Mouse (Mus musculus) midbrain, embryonic 11.5 days (tissue): ENCODE measurements around the gene Dnah9. TPM values are rescaled to one million over a fixed set of nuclear protein-coding genes. Genes with fewer than 3 reads are reported as not detected.
A peak's percentile ranks its signal among the peaks of the same experiment; 100 is the strongest.

Experiments
- ATAC-seq: fragments of 200-750 bp; cut with Nextera tagmentation; 2 replicates; pipeline ENCODE4 v1.8.0; 2017; ENCODE audit warnings: moderate TSS enrichment, moderate library complexity; ENCODE audit not compliant: low FRiP score
- DNase-seq: peaks from one replicate; pipeline ENCODE4 v3.0.0; 2015; ENCODE audit warnings: low spot score; ENCODE audit errors: missing footprints
- H3K27ac ChIP-seq: fragments of 300-500 bp; sonication (generic); 2 replicates; pipeline ENCODE4 v1.5.1; 2014; ENCODE audit warnings: low read depth, low read length
- H3K27me3 ChIP-seq: fragments of 300-500 bp; sonication (generic); 2 replicates; pipeline ENCODE4 v1.6.1; 2014; ENCODE audit warnings: mild to moderate bottlenecking, low read length, moderate library complexity, mixed read lengths; ENCODE audit not compliant: control insufficient read depth, insufficient read depth
- H3K36me3 ChIP-seq: fragments of 300-500 bp; sonication (generic); 2 replicates; pipeline ENCODE4 v1.6.1; 2014; ENCODE audit warnings: mild to moderate bottlenecking, low read length, moderate library complexity, mixed read lengths; ENCODE audit not compliant: control insufficient read depth, insufficient read depth
- H3K4me1 ChIP-seq: fragments of 300-500 bp; sonication (generic); 2 replicates; pipeline ENCODE4 v1.6.1; 2014; ENCODE audit warnings: low read length; ENCODE audit not compliant: control insufficient read depth, insufficient read depth
- H3K4me2 ChIP-seq: fragments of 300-500 bp; sonication (generic); 2 replicates; pipeline ENCODE4 v1.6.1; 2014; ENCODE audit warnings: mild to moderate bottlenecking, moderate library complexity
- H3K4me3 ChIP-seq: fragments of 300-500 bp; sonication (generic); 2 replicates; pipeline ENCODE4 v1.5.1; 2014; ENCODE audit warnings: low read depth, low read length
- H3K9ac ChIP-seq: fragments of 300-500 bp; sonication (generic); 2 replicates; pipeline ENCODE4 v1.6.1; 2014; ENCODE audit warnings: low read length
- H3K9me3 ChIP-seq: fragments of 300-500 bp; sonication (generic); 2 replicates; pipeline ENCODE4 v1.6.1; 2016; ENCODE audit warnings: low read length; ENCODE audit not compliant: control insufficient read depth
- WGBS: fragments of 180-500 bp; shearing (Covaris S2); extraction: QIAGEN DNeasy Blood & Tissue Kit; methylation state at CpG from one replicate; pipeline ENCODE4 v1.1.7; 2014; 5-methylcytosine and 5-hydroxymethylcytosine counted together
- polyA plus RNA-seq: library from polyadenylated mRNA; unstranded; fragments of >200 nt; fragmentation: Nextera tagmentation; extraction: Ambion mirVana; gene quantifications from 2 replicates; pipeline ENCODE4 v1.2.1, GENCODE M21; 2014

Dnah9 gene
- polyA plus RNA-seq, 1 experiment from 2014 or later = 0.74 TPM

- H3K4me3 ChIP-seq = no peak overlapping the region
- no peak overlapping the region for H3K4me2 ChIP-seq
- H3K9ac ChIP-seq = no peak overlapping the region
- H3K27ac ChIP-seq = no peak overlapping the region
- no peaks in the 10 kb centered on the region for H3K36me3 ChIP-seq
- H3K4me1 ChIP-seq = no peaks in the 10 kb centered on the region
- DNase-seq (peak; percentile 87), ATAC-seq (no peak)
- 26% methylated on average over 3 of the region's 3 CpGs for WGBS
- H3K9me3 ChIP-seq = no peaks in the 10 kb centered on the region
- H3K27me3 ChIP-seq = no peaks in the 10 kb centered on the region
Measured at GRCm38 (mm10) chr11:66122017-66122416, 46.3 kb downstream of the Dnah9 start.

- no peak overlapping the region for H3K9ac ChIP-seq
- no peaks in the 10 kb centered on the region for H3K9me3 ChIP-seq
- no peak for ATAC-seq
- no peak overlapping the region for H3K4me3 ChIP-seq
- no peak for DNase-seq
- H3K36me3 ChIP-seq = no peaks in the 10 kb centered on the region
- no peaks in the 10 kb centered on the region for H3K27me3 ChIP-seq
- H3K4me2 ChIP-seq = no peak overlapping the region
- no peak overlapping the region for H3K27ac ChIP-seq
- no peaks in the 10 kb centered on the region for H3K4me1 ChIP-seq
- WGBS = 83% methylated on average over 7 of the region's 7 CpGs
Measured at GRCm38 (mm10) chr11:66083663-66084254, 84.6 kb downstream of the Dnah9 start.

GRCm38 (mm10) chr11:66072921-66073320 is 95.4 kb downstream of the Dnah9 start:
- no peak for ATAC-seq
- H3K4me2 ChIP-seq = no peak overlapping the region
- no peaks in the 10 kb centered on the region for H3K27me3 ChIP-seq
- no peaks in the 10 kb centered on the region for H3K4me1 ChIP-seq
- DNase-seq = no peak
- no peak overlapping the region for H3K4me3 ChIP-seq
- H3K9me3 ChIP-seq = no peaks in the 10 kb centered on the region
- H3K36me3 ChIP-seq = no peaks in the 10 kb centered on the region
- H3K9ac ChIP-seq = no peak overlapping the region
- no peak overlapping the region for H3K27ac ChIP-seq
- 82% methylated on average over 5 of the region's 5 CpGs for WGBS

- ATAC-seq (no peak), DNase-seq (no peak)
- Histone ChIP-seq H3K4me1 (no peaks in the 10 kb centered on the region), H3K36me3 (no peaks in the 10 kb centered on the region), H3K4me2 (no peak overlapping the region), H3K9ac (no peak overlapping the region), H3K27ac (no peak overlapping the region), H3K9me3 (no peaks in the 10 kb centered on the region), H3K27me3 (no peaks in the 10 kb centered on the region), H3K4me3 (no peak overlapping the region)
- 76% methylated on average over 3 of the region's 3 CpGs for WGBS
Measured at GRCm38 (mm10) chr11:66058956-66059355, 109.4 kb downstream of the Dnah9 start.

- H3K27ac ChIP-seq = no peak overlapping the region
- no peak overlapping the region for H3K4me2 ChIP-seq
- no peaks in the 10 kb centered on the region for H3K4me1 ChIP-seq
- H3K9ac ChIP-seq = no peak overlapping the region
- H3K4me3 ChIP-seq = no peak overlapping the region
- 85% methylated on average over 3 of the region's 3 CpGs for WGBS
- H3K36me3 ChIP-seq = no peaks in the 10 kb centered on the region
- H3K9me3 ChIP-seq = no peaks in the 10 kb centered on the region
- H3K27me3 ChIP-seq = no peaks in the 10 kb centered on the region
- no peak for DNase-seq
- ATAC-seq = no peak
Measured at GRCm38 (mm10) chr11:66051294-66051693, 117.1 kb downstream of the Dnah9 start.

- Histone ChIP-seq H3K9me3 (no peaks in the 10 kb centered on the region), H3K9ac (no peak overlapping the region), H3K27me3 (no peaks in the 10 kb centered on the region), H3K4me2 (no peak overlapping the region), H3K36me3 (no peaks in the 10 kb centered on the region), H3K4me1 (no peaks in the 10 kb centered on the region), H3K27ac (no peak overlapping the region), H3K4me3 (no peak overlapping the region)
- DNase-seq (no peak), ATAC-seq (no peak)
- WGBS = 76% methylated on average over 4 of the region's 4 CpGs
Measured at GRCm38 (mm10) chr11:66049146-66049545, 119.2 kb downstream of the Dnah9 start.

- Histone ChIP-seq H3K9me3 (no peaks in the 10 kb centered on the region), H3K9ac (no peak overlapping the region), H3K27ac (no peak overlapping the region), H3K4me2 (no peak overlapping the region), H3K27me3 (no peaks in the 10 kb centered on the region), H3K36me3 (no peaks in the 10 kb centered on the region), H3K4me3 (no peak overlapping the region), H3K4me1 (no peaks in the 10 kb centered on the region)
- DNase-seq (no peak), ATAC-seq (no peak)
- 77% methylated on average over 4 of the region's 4 CpGs for WGBS
Measured at GRCm38 (mm10) chr11:66046594-66047193, 121.7 kb downstream of the Dnah9 start.

GRCm38 (mm10) chr11:66043635-66044034 is 124.7 kb downstream of the Dnah9 start:
- H3K9ac ChIP-seq = no peak overlapping the region
- H3K36me3 ChIP-seq = no peaks in the 10 kb centered on the region
- H3K4me1 ChIP-seq = no peaks in the 10 kb centered on the region
- H3K4me3 ChIP-seq = no peak overlapping the region
- no peak overlapping the region for H3K27ac ChIP-seq
- H3K9me3 ChIP-seq = no peaks in the 10 kb centered on the region
- no peak for ATAC-seq
- no peak for DNase-seq
- WGBS = 79% methylated on average over 6 of the region's 6 CpGs
- H3K27me3 ChIP-seq = no peaks in the 10 kb centered on the region
- H3K4me2 ChIP-seq = no peak overlapping the region

- no peak overlapping the region for H3K4me2 ChIP-seq
- no peak overlapping the region for H3K9ac ChIP-seq
- no peak overlapping the region for H3K4me3 ChIP-seq
- H3K36me3 ChIP-seq = no peaks in the 10 kb centered on the region
- no peaks in the 10 kb centered on the region for H3K27me3 ChIP-seq
- H3K4me1 ChIP-seq = no peaks in the 10 kb centered on the region
- H3K9me3 ChIP-seq = no peaks in the 10 kb centered on the region
- ATAC-seq = no peak
- 80% methylated on average over 2 of the region's 2 CpGs for WGBS
- no peak for DNase-seq
- no peak overlapping the region for H3K27ac ChIP-seq
Measured at GRCm38 (mm10) chr11:66042531-66042930, 125.8 kb downstream of the Dnah9 start.
